Mouse (Mus musculus) forebrain, embryonic 10.5 days (tissue): ENCODE measurements around the gene Fam163b. TPM values are rescaled to one million over a fixed set of nuclear protein-coding genes. Genes with fewer than 3 reads are reported as not detected.

ENCODE experiments used
- DNase-seq: peaks from one replicate; pipeline ENCODE4 v3.0.0-alpha.2; 2017; ENCODE audit warnings: low spot score; ENCODE audit errors: extremely low spot score
- H3K27ac ChIP-seq: fragments of 300-500 bp; sonication (generic); 2 replicates; pipeline ENCODE4 v1.5.1; 2016; ENCODE audit warnings: mild to moderate bottlenecking
- H3K27me3 ChIP-seq: fragments of 300-500 bp; sonication (generic); 2 replicates; pipeline ENCODE4 v1.6.1; 2016; ENCODE audit warnings: mild to moderate bottlenecking; ENCODE audit not compliant: poor library complexity, severe bottlenecking
- H3K36me3 ChIP-seq: fragments of 300-500 bp; sonication (generic); replicated peaks from 2 replicates; pipeline ENCODE4 v1.6.1; 2016; ENCODE audit warnings: mild to moderate bottlenecking, moderate library complexity
- H3K4me1 ChIP-seq: fragments of 300-500 bp; sonication (generic); 2 replicates; pipeline ENCODE4 v1.6.1; 2016
- H3K4me3 ChIP-seq: fragments of 300-500 bp; sonication (generic); 2 replicates; pipeline ENCODE4 v1.5.1; 2016; ENCODE audit warnings: mild to moderate bottlenecking, moderate library complexity
- H3K9me3 ChIP-seq: fragments of 300-500 bp; sonication (generic); 2 replicates; pipeline ENCODE4 v1.6.1; 2016; ENCODE audit warnings: mild to moderate bottlenecking, moderate library complexity
- WGBS: fragments of 180-500 bp; shearing (Covaris S2); methylation state at CpG from one replicate; pipeline ENCODE4 v1.1.7; 2016; 5-methylcytosine and 5-hydroxymethylcytosine counted together
- polyA plus RNA-seq: library from polyadenylated mRNA; unstranded; fragments of >200 nt; fragmentation: Nextera tagmentation; extraction: Ambion mirVana; gene quantifications from 2 replicates; pipeline ENCODE4 v1.2.1, GENCODE M21; 2016

Gene Fam163b
- polyA plus RNA-seq, 1 experiment from 2014 or later: 0.05 TPM

GRCm38 (mm10) chr2:27125979-27126378, 16.3 kb downstream of the Fam163b start:
- 40% methylated on average over 10 of the region's 10 CpGs for WGBS
- H3K4me1 ChIP-seq: peaks cover 34% of the 10 kb centered on the region
- no peak overlapping the region for H3K4me3 ChIP-seq
- H3K27me3 ChIP-seq: peaks cover 13% of the 10 kb centered on the region; the same call in 1 of the 2 replicates
- H3K27ac ChIP-seq: no peak overlapping the region
- DNase-seq: peak; percentile 51
- H3K9me3 ChIP-seq: no peaks in the 10 kb centered on the region
- no peaks in the 10 kb centered on the region for H3K36me3 ChIP-seq

GRCm38 (mm10) chr2:27123121-27123520, 19.2 kb downstream of the Fam163b start:
- Histone ChIP-seq H3K27ac (peak overlapping the region; percentile 64), H3K4me1 (peaks cover 37% of the 10 kb centered on the region), H3K9me3 (no peaks in the 10 kb centered on the region), H3K4me3 (no peak overlapping the region), H3K36me3 (no peaks in the 10 kb centered on the region), H3K27me3 (peaks cover 11% of the 10 kb centered on the region; the same call in 1 of the 2 replicates)
- 87% methylated on average over 4 of the region's 4 CpGs for WGBS
- DNase-seq: no peak

- peaks cover 37% of the 10 kb centered on the region for H3K4me1 ChIP-seq
- peak; percentile 27 for DNase-seq
- H3K27me3 ChIP-seq: peaks cover 6% of the 10 kb centered on the region; the same call in 1 of the 2 replicates
- peak overlapping the region; percentile 64 for H3K27ac ChIP-seq
- WGBS: 51% methylated on average over 9 of the region's 9 CpGs
- no peak overlapping the region for H3K4me3 ChIP-seq
- no peaks in the 10 kb centered on the region for H3K9me3 ChIP-seq
- H3K36me3 ChIP-seq: no peaks in the 10 kb centered on the region
Observed at GRCm38 (mm10) chr2:27122578-27122977, 19.7 kb downstream of the Fam163b start.

DNA sequence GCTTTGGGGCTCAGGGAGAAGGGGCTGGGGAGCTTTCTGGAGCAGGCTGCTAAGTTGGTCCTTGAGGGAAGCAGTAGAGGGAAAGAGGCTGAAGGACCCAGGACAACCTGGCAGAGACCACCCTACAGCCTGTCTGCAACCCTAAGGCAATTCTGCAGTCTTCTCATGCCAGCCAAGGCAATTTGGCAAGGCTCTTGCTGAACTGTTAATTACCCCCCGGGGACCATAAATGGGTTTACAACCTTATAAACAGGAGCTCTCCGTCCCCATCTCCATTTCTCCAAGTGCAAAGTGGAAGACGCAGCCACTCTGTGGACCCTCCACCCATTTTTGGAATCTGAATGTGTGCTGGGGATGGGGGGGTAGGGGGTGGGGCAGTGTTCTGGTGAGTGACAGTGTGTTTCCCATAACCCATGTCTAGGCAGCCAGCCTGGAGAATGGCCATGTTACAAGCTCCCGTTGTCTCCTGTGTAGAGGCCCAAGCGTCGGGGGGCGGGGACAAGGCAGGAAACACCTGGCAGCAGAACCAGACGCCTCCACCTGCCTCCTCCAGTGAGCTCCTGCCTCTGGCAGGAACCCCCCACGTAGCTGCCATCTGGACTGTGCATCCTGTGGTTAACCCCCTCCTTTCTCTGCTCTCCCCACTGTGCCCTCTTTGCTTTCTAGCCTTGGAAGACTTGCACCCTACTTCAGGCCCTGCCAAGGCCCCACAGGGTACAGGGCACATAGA, 20.5 kb downstream of the Fam163b start:
- Histone ChIP-seq H3K9me3 (no peaks in the 10 kb centered on the region), H3K36me3 (no peaks in the 10 kb centered on the region)
- WGBS: 43% methylated on average over 9 of the region's 9 CpGs

DNA sequence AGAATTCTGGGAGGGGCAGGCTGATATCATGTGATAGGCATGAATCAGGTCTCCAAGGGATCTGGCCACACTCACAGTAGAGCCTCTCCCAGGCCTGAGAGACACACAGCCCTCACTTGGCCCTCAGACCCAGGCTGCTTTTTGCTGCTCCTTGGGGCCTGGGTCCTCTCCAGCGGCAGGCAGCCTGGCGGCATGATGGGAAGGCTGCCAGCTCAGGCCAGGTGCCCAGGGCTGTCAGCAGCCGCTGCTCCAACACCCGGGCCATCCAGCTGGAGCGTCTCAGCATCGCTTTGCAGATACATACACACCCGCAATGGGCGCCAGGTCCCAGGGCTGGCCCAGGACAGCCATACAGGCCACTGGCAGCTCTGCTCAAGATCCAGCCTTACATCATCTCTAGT, 22.1 kb downstream of the Fam163b start:
- Histone ChIP-seq H3K36me3 (no peaks in the 10 kb centered on the region), H3K4me3 (no peak overlapping the region), H3K27ac (no peak overlapping the region), H3K4me1 (peaks cover 27% of the 10 kb centered on the region), H3K27me3 (no peaks in the 10 kb centered on the region), H3K9me3 (no peaks in the 10 kb centered on the region)
- 95% methylated on average over 8 of the region's 8 CpGs for WGBS
- no peak for DNase-seq

More for the DNA sequence above, 20.5 kb downstream of the Fam163b start:
- no peak for DNase-seq
- Histone ChIP-seq H3K27me3 (no peaks in the 10 kb centered on the region), H3K4me1 (peaks cover 37% of the 10 kb centered on the region), H3K27ac (peak overlapping the region; percentile 64), H3K4me3 (no peak overlapping the region)

DNA sequence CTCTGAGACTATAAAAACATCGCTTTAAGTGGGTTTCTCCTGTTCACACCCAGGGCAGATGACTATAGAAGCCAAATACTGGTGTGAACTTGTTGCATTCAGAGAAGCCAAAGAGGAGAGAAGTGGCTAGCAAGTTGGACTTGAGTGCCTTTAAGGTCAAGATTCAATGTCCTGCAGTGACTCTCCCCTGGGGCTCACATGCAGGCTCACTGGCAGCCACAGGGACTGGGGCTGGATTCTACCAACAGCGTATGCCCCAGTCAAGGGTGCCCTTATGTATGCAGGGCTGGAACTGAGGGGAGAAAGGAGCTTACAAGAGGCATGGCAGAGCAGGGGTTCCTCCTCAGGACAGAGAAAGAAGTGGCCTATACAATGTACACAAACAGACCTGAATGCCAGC, 22.5 kb downstream of the Fam163b start:
- no peak overlapping the region for H3K27ac ChIP-seq
- H3K36me3 ChIP-seq: no peaks in the 10 kb centered on the region
- H3K4me3 ChIP-seq: no peak overlapping the region
- peaks cover 27% of the 10 kb centered on the region for H3K4me1 ChIP-seq
- 88% methylated on average over 2 of the region's 2 CpGs for WGBS
- no peaks in the 10 kb centered on the region for H3K27me3 ChIP-seq
- DNase-seq: no peak
- H3K9me3 ChIP-seq: no peaks in the 10 kb centered on the region

DNA sequence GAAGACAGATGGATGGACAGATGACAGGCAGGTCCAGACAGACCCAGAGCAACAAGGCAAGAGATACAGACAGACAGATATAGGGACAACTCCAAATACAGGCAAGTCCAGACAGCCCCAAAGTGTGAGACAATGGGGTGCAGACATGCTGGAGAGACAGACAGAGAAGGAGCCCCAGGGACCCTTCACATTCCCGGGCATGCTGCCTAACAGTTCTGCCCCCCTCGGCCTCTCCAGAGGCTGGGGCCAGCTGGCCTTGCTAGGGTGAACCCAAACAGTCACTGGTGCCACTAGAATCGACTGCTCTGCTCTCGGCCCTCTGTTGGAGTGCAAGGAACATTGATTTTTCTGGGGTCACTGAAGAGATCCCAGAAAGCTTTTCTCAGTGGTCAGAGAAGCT, 23.8 kb downstream of the Fam163b start:
- no peak overlapping the region for H3K27ac ChIP-seq
- H3K4me3 ChIP-seq: no peak overlapping the region
- 76% methylated on average over 4 of the region's 4 CpGs for WGBS
- H3K9me3 ChIP-seq: no peaks in the 10 kb centered on the region
- no peaks in the 10 kb centered on the region for H3K27me3 ChIP-seq
- DNase-seq: no peak
- peaks cover 27% of the 10 kb centered on the region for H3K4me1 ChIP-seq
- H3K36me3 ChIP-seq: no peaks in the 10 kb centered on the region

GRCm38 (mm10) chr2:27114169-27114568, 28.1 kb downstream of the Fam163b start:
- Histone ChIP-seq H3K4me3 (no peak overlapping the region), H3K27ac (no peak overlapping the region), H3K36me3 (no peaks in the 10 kb centered on the region), H3K9me3 (no peaks in the 10 kb centered on the region), H3K27me3 (peaks cover 21% of the 10 kb centered on the region), H3K4me1 (0 out of 2 replicates have a peak, but pooled peaks cover 9% of the 10 kb centered on the region)
- no peak for DNase-seq
- 92% methylated on average over 10 of the region's 10 CpGs for WGBS

GRCm38 (mm10) chr2:27112585-27112984, 29.7 kb downstream of the Fam163b start:
- Histone ChIP-seq H3K27me3 (peaks cover 28% of the 10 kb centered on the region), H3K4me1 (peaks cover 16% of the 10 kb centered on the region), H3K27ac (no peak overlapping the region), H3K9me3 (no peaks in the 10 kb centered on the region), H3K4me3 (no peak overlapping the region), H3K36me3 (no peaks in the 10 kb centered on the region)
- no peak for DNase-seq
- WGBS: 84% methylated on average over 20 of the region's 20 CpGs

DNA sequence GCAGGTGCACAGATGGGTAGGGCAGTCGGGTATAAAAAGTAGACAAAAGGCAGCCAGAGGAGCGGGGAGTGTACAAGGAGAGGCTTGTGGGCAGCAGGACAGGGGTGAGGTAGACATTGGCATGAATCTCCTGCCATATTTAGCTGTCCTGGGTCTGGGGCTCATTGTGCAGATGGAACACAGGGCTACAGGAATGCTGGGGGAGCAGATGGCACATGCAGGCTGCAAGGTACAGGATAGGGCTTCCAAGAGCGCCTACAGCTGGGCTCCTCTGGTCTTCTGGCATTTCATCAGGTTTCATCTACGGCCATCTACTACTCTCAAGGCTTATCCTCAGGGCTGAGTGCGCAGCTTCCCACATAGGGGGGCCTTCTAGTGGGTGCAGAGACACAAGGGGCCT, 33.2 kb downstream of the Fam163b start:
- WGBS: 85% methylated on average over 5 of the region's 5 CpGs
- Histone ChIP-seq H3K9me3 (no peaks in the 10 kb centered on the region), H3K27ac (no peak overlapping the region), H3K27me3 (peaks cover 28% of the 10 kb centered on the region), H3K36me3 (no peaks in the 10 kb centered on the region), H3K4me1 (peaks cover 44% of the 10 kb centered on the region), H3K4me3 (no peak overlapping the region)
- DNase-seq: no peak

DNA sequence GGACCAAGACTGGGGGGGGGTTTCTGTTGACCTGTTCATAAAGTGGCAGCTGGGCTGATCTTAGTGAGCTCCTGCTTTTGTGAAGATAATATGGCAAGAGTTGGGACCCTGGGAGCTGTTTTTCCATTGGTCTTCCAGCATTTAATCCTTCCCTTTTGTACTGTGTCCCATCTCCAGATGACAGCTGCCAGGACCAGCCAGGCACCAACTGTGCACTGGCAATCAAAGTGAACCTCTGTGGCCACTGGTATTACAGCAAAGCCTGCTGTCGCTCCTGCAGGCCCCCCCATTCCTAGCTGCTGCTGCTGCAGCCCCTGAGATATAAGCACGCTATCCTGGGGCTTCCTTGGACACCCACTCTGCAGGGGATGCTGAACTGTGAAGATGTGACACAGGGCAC, 34.1 kb downstream of the Fam163b start:
- Histone ChIP-seq H3K4me3 (no peak overlapping the region), H3K36me3 (no peaks in the 10 kb centered on the region), H3K4me1 (peaks cover 52% of the 10 kb centered on the region), H3K27me3 (peaks cover 28% of the 10 kb centered on the region), H3K27ac (no peak overlapping the region), H3K9me3 (no peaks in the 10 kb centered on the region)
- no peak for DNase-seq
- WGBS: 65% methylated on average over 2 of the region's 2 CpGs

- peaks cover 31% of the 10 kb centered on the region for H3K27me3 ChIP-seq
- peaks cover 46% of the 10 kb centered on the region for H3K4me1 ChIP-seq
- 54% methylated on average over 3 of the region's 3 CpGs for WGBS
- DNase-seq: peak; percentile 23
- no peak overlapping the region for H3K27ac ChIP-seq
- H3K4me3 ChIP-seq: no peak overlapping the region
- no peaks in the 10 kb centered on the region for H3K9me3 ChIP-seq
- no peaks in the 10 kb centered on the region for H3K36me3 ChIP-seq
Observed at GRCm38 (mm10) chr2:27106816-27107215, 35.5 kb downstream of the Fam163b start.

GRCm38 (mm10) chr2:27103554-27103953, 38.7 kb downstream of the Fam163b start:
- Histone ChIP-seq H3K4me3 (no peak overlapping the region), H3K36me3 (no peaks in the 10 kb centered on the region), H3K4me1 (peaks cover 43% of the 10 kb centered on the region), H3K27me3 (peaks cover 12% of the 10 kb centered on the region), H3K27ac (no peak overlapping the region), H3K9me3 (no peaks in the 10 kb centered on the region)
- 76% methylated on average over 7 of the region's 7 CpGs for WGBS
- no peak for DNase-seq
